Mouse (Mus musculus) lung, postnatal 0 days (tissue): ENCODE measurements at regions not wholly inside any gene's neighbourhood (a gene's known extent, or its start where the extent isn't known, plus 50 kb on each side); places are given as distances from the start of the nearest gene placed in this dataset.

Source experiments
- CTCF ChIP-seq: IDR thresholded peaks from 2 replicates; pipeline ENCODE4 v1.5.1; 2016; ENCODE audit warnings: antibody characterized with exemption, mild to moderate bottlenecking
- EP300 ChIP-seq: IDR thresholded peaks from 2 replicates; pipeline ENCODE4 v1.6.1; 2016; ENCODE audit warnings: antibody characterized with exemption, mild to moderate bottlenecking, control low read depth

DNA sequence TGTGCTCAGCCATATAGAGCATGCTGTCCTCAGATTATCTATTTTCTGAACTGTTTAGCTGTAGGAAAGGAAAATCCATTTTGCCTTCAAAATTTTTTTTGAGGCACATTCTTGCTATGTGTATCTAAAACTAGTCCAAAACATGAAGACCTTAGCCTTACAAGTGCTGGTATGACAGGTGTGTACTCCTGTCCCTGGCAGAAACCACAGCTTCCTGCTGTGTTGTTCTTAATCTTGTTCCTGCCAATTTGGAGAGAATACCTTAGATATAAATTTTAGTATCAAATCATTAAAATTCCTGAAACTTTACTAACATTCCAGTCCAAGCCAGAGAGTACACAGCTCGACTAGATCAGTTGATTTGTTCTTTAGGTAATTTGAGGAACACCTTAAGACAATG is 503.7 kb upstream of the Sptlc3 start:
- no peak for TF ChIP-seq CTCF
- TF ChIP-seq EP300 = no peak
